Mouse (Mus musculus): ENCODE results near the gene Birc2.

The Birc2 gene

DNA sequence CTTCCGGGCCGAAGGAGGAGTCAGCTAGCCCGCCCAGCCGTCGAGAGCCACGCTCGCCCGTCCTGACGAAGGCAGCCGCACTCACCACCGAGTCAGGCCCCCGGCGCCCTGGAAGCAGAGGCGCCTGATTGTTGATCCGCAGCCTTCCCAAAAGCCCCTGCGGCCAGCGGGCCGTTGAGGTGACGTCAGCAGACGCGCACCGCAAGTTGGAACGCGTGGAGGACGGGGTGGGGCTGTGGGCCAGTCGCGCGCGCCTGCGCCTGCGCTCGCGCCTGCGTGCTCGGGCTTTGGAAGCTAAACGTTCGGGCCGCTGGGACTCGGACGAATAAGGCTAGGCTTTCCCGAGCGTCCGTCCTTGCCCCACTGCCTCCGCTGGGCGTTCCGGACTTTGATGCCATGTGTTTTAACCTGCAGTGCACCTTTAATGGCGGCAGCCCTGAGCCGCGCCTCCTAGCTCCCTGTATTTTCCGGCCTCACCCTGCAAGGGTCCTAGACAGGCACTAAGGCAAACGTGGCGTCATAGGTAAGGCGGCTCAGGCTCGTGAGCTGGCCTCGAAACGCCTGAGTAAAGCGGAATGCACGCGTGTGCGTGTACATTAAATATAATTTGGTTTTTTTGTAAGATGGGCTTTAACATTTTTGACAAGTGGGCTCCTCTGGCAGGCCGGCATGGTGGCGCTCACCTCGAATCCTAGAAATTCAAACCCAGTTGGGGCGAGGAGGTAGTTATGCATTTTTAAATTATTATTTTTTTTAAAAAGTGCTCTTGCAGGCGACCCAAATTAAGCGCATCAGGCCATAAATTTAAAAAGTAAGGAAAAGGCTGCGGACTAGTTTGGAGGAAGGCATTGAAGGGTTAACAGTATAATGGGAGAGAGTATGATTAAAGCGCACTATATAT is at the start of gene Birc2:
Birc2 (minus strand) TSS at position 160 of the 901 bp plus-strand sequence.
- in situ Hi-C loops (cut with MboI; ENCODE audit: unreplicated experiment in 2 of 2), result loop anchor here in 1 of 2 experiments (10.0 kb wide), 1 partner anchor 858 kb away; no protein-coding TSS in a partner anchor

DNA sequence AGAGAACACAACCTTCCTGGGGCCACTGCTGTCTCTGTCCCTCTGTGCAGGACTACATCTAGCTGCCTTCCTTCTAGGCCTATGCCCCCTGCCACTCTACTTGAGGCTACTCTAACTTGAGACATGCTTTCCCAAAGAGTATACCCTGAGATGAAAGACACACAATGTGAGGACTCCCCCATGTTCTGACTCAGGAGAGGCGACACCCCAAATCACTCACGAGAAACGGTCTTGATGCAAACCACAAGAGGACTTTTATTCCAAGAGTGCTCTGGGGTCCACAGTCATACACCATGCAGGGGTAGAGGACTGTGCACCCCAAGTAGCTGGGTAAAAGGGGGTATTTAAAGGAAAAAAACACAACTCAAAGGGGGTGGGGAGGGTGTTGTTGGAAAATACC is 47.5 kb upstream of the Birc2 start:
- in situ Hi-C loops (cut with MboI; ENCODE audit: unreplicated experiment in 2 of 2), result loop anchor here in 1 of 2 experiments (25.0 kb wide), 1 partner anchor 803 kb away; no protein-coding TSS in a partner anchor

DNA sequence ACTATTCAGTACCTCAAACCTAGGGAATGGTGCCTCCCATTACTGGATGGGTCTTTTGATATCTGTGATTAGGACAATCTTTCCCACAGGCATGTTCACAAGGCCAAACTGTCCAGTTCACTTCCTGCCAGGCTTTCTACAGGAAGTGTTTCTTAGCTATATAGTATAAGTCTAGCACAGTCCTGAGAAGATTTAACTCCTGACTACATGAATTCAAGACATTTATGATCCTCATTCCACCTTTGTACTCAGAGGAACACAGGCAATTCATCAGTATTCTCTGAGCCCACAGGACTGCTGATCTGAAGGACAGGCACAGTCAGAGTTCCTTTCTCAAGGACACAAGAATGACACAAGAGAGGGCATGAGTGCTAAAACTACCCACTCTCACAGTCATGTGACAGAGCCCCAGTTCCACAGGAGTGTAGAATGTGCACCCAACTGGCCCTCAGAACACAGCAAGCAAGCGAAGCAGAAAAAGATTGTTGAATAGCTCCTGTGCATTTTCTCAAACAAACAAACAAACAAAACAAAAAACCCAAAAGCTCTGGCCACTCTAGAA is 45.5 kb upstream of the Birc2 start:
- in situ Hi-C loops (cut with MboI; ENCODE audit: unreplicated experiment in 2 of 2), result loop anchor here in 1 of 2 experiments (25.0 kb wide), 1 partner anchor 805 kb away; no protein-coding TSS in a partner anchor

DNA sequence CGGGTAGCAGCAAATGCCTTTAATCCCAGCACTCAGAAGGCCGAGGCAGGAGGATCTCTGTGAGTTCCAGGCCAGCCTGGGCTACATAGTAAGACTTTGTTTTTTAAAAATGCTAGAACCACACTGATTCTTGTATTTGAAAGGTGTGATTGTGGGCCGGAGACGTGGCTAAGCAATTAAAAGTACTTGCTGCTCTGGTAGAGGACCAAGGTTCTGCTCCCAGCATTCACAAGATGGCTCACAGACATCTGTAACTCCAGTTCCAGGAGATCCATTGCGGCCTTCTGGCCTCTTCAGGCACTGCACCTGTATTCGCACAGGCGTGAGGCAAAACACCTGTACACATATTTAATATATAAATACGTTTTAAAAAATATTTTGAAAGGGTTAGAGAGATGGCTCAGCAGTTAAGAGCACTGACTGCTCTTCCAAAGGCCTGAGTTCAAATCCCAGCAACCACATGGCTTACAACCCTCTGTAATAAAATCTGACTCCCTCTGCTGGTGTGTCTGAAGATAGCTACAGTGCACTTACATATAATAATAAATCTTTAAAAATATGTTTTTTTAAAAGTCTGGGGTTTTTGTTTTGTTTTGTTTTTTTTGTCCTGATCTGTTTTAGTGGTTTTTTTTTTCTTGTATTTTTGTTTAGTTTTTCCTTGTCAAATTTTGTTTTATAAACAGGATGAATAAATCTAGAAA is 36.8 kb upstream of the Birc2 start:
- in situ Hi-C loops (cut with MboI; ENCODE audit: unreplicated experiment in 2 of 2), result loop anchor here in 1 of 2 experiments (5.0 to 25.0 kb wide), 2 partner anchors 41 to 1339 kb away; no protein-coding TSS in a partner anchor

DNA sequence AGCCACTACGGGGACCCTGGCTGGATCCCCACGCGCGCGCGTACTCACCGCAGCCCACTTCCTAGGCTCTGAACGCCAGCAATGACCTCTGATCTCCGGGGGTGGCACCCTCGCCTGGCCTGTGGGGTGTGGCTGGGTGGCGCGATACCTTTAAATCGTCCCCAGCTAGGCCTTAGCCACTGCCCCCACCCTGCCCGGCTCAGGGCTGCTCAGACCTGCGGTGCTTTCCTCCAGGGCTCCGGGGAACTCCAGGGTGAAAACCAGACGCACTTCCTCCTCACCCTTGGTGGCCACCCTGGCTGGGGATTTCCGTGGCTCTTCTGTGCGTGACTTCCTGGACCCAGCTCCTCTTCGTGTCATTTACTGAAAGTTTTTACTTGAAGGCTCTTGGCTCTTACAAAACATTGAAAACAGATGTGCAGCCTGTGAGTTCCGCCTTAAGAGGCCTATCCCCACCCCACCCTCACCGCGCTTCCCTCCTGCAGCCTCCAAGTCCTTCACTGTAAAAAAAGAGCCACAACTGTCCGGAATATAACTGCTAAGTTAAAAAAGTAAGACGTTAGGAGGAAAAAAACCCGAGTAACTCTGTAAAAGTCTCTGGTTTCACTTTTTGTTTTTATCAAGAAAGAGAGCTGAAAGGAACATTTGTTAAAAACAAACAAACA is 36.0 kb upstream of the Birc2 start, which contains the start of gene Birc3:
Birc3 (minus strand) TSS at position 412 of the 665 bp plus-strand sequence.
- in situ Hi-C loops (cut with MboI; ENCODE audit: unreplicated experiment in 2 of 2), result loop anchor here in 1 of 2 experiments (5.0 to 25.0 kb wide), 2 partner anchors 41 to 1339 kb away; no protein-coding TSS in a partner anchor

DNA sequence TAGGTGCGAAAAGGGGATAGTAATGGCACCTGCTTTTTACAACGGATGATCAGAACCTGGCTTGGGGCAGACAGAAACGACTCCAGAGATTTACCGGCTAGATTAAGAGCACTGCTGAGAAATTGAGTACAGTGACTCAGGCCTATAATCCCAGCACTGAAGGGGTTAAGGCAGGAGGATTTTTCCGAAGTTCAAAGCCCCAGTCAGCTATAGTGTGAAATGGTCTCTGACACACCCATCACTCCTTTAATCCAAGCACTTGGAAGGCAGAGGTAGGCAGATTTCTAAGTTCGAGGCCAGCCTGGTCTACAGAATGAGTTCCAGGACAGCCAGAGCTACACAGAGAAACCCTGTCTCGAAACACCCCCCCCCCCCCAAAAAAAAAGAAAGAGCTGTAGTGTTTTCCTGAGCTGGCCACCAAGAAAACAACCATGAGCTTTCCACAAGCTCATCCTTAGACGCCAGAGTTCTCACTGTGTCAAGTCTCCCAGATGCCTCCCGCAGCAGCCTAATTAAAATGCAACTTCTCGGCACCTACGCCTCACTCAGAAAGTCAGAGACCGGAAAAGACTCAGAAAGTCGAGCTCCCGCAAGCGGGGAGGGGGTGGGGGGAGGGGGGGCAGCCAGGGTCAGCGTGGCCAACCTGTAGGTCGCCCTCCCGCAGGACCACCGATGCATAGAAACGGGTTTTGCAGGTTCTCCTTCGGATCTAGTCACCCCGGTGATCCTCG is 35.3 kb upstream of the Birc2 start:
- in situ Hi-C loops (cut with MboI; ENCODE audit: unreplicated experiment in 2 of 2), result loop anchor here in 1 of 2 experiments (5.0 to 25.0 kb wide), 2 partner anchors 40 to 1340 kb away; no protein-coding TSS in a partner anchor

DNA sequence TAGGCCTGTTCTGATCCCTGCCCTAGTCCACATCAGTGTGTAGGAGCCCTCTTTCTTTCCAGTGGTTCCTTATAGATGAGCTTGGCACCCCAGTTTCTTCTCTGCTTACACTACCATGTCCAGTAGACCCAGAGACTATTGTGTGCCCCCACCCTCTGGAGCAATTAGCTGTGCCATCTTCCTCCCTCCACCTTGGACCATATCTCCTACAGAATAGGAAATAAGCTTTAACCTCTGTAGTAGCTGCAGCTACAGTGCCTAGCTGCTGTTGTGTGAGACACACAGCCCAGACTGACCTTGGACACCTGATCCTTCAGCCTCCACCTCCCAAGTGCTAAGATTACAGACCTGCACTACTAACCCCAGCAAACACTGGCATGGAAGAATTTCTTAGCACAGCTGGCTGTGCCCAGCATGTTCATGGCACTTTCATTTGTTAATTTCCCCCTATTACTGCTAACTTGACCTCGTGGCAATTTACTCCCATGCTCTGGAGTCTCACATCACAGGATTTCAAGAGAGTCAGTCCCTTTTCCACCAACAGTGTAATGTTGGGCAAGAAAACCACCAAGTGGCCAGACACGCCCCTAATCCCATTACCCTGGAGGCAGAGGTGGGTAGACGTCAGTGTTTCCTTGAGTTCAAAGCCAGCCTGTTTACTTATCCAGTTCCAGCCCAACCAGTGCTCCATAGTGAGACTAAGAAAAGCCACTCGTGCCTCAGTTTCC is 34.6 kb upstream of the Birc2 start:
- in situ Hi-C loops (cut with MboI; ENCODE audit: unreplicated experiment in 2 of 2), result loop anchor here in 1 of 2 experiments (5.0 to 25.0 kb wide), 2 partner anchors 39 to 1341 kb away; no protein-coding TSS in a partner anchor

DNA sequence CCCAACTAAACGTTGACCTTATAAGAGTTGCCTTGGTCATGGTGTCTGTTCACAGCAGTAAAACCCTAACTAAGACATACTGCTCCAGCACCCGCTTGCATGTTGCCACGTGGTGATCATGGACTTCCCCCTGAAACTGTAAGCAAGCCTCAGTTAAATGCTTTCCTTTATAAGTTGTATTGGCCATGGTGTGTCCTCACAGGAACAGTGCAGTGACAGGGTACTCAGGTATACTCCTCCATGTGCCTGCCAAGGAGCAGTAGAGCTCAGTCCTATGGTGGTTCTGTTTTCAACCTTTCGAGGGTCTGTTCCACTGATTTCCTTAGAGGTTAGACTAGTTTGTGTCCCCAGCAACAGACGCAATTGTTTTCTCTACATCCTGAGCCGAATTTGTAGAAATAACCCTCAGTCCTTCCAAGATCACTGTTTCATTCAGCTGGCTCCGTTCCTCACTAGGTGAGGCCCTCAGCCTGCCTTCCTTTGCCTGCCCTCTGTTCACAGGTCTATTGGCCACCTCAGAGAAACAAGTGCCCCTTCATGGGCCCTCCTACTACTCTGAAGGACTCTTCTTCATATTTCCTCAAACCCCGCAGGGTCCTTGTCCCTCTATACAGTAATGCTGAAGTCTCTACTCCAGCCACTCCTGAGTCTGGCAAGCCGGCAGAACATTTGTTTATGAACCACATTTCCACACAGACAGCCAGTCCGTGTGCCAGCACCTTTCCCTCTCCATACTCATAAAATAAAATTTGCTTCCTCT is 33.9 kb upstream of the Birc2 start:
- in situ Hi-C loops (cut with MboI; ENCODE audit: unreplicated experiment in 2 of 2), result loop anchor here in 1 of 2 experiments (5.0 to 25.0 kb wide), 2 partner anchors 38 to 1342 kb away; no protein-coding TSS in a partner anchor

DNA sequence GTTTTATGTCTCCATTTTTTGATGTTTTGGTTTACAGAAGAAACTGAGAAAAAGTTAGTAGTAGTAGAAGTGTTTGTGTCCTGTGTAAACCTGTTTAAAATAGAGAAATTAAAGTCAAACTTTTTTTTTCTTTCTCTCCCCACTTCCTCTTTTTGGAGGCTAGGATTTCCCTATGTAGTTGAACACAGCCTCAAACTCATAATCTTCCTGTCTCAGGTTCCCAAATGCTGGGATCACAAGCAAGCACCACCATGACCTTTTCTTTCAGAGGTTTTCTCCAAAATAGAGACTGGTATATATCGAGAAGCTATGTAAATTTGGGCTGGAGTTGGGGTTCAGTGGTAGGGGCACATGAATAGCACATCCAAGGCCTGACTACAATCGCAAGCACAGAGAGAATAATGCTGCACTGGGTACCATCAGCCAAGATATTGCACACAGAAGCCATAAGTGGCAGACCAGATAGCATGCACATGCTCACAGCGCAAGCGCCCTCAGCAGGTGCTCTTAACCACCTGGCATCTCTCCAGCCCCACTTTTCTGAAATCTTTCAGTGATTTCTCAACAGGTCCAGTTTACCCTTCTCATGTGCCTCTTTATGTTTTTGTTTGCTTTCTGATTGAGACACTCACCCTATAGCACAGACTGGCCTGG is 32.1 kb upstream of the Birc2 start:
- in situ Hi-C loops (cut with MboI; ENCODE audit: unreplicated experiment in 2 of 2), result loop anchor here in 1 of 2 experiments (25.0 kb wide), 1 partner anchor 1343 kb away; no protein-coding TSS in a partner anchor

DNA sequence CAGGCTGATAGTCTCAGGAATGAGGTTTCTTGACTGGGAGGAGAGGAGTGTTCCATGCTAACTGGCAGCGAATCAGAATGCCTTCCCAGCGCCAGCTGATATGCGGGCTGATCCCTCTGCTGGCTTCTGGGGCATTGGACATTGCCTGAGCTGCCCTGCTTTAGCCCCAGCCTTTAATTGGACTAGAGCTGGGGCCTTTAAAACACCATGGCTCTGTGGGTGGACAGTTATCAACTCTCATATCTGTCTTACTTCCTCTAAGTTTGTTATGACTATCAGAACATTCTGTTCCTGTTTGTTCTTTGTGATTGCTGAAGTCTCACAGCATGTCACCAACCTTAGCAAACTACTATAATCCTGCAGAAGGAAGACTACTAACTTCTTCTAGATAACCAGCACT is 31.1 kb upstream of the Birc2 start:
- in situ Hi-C loops (cut with MboI; ENCODE audit: unreplicated experiment in 2 of 2), result loop anchor here in 1 of 2 experiments (25.0 kb wide), 1 partner anchor 1344 kb away; no protein-coding TSS in a partner anchor

DNA sequence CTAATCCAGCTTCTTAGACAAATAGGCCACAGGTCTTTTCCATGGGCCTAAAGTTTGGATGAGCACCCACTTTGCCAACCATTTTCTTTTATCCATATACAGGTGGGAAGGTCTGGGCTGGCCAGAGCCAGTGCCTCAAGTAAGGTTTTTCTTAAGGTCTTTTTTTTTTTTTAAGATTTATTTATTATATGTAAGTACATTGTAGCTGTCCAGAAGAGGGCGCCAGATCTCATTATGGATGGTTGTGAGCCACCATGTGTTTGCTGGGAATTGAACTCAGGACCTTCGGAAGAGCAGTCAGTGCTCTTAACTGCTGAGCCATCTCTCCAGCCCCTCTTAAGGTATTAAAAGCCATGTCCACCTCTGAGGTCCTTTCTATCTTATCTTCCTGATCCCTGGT is 30.1 kb upstream of the Birc2 start:
- in situ Hi-C loops (cut with MboI; ENCODE audit: unreplicated experiment in 2 of 2), result loop anchor here in 1 of 2 experiments (25.0 kb wide), 1 partner anchor 1345 kb away; no protein-coding TSS in a partner anchor

DNA sequence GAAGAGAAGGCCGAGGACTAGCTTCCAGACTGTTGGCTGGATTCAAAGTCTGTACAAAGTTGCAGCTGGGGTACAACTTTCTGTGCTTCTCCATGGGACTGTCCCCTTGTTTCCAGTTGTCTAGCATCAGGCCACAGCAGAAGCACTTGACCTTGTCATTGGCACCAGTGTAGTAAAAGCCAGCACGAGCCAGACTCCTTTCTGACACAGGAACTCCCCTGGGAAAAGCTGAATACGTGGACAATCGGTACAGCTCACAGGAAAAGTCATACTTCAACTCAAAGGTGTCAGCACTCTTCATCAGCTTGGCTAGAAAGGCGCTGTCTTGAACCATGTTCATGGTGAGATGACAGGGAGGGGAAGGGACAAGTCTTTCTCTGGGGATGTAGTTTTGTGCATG is 24.1 kb upstream of the Birc2 start:
- in situ Hi-C loops (cut with MboI; ENCODE audit: unreplicated experiment in 2 of 2), result loop anchor here in 1 of 2 experiments (25.0 kb wide), 1 partner anchor 1351 kb away; no protein-coding TSS in a partner anchor

DNA sequence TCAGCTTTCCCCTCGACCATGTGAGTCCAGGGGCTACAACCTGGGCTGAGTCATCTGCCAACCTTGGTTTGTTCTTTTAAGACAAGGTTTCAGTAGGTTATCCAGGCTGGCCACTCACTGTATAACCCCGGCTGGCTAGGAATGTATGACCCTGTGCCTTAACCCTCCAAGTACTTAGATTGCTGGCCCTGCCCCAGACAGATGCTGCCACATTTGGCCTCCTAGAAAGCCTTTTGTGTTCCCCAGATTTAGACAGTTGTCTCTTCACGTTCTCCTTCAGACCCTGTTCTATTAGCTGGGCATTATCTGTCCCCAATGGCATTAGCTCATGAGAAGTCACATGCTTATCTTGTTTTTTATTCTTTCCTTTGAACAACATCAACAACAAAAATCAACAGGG is 19.0 kb upstream of the Birc2 start:
- in situ Hi-C loops (cut with MboI; ENCODE audit: unreplicated experiment in 2 of 2), result loop anchor here (10.0 to 25.0 kb wide), 2 partner anchors 141 to 1356 kb away; no protein-coding TSS in a partner anchor

DNA sequence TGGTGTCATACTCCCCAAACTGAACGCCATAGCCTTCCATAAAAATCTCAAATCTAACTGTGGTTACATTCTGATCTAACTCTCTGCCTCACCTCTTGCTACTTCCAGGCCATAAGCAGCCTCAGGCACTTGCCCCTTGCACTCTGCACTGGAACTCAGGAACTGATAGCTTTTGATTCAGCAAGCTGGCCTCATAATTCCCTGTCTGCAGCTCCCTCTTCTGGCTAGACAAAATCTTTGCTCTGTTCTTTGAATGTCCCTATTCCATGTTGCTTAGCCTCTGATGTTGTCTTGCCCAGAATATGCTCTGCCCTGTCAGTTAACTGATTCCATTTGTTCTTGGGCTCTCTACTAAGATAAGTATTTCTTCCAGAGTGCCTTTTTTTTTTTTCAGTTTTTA is 18.5 kb upstream of the Birc2 start:
- in situ Hi-C loops (cut with MboI; ENCODE audit: unreplicated experiment in 2 of 2), result loop anchor here (10.0 to 25.0 kb wide), 2 partner anchors 141 to 1357 kb away; no protein-coding TSS in a partner anchor

DNA sequence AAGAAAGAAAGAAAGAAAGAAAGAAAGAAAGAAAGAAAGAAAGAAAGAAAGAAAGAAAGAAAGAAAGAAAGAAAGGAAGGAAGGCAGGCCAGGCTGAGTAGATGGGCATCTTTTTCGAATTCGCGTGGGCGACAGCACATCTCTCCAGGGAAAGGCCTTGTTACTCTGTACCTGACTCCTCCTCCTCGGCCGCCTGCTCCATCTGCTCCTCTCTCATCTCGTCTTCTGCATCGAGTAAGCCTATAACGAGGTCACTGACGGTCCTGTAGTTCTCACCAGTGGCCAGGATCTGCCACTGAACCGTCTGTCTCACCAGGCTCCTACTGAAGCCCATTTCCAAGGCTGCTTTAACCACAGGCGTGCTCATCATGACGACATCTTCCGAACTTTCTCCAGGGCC is 17.3 kb upstream of the Birc2 start:
- in situ Hi-C loops (cut with MboI; ENCODE audit: unreplicated experiment in 2 of 2), result loop anchor here (10.0 to 25.0 kb wide), 2 partner anchors 139 to 1358 kb away; no protein-coding TSS in a partner anchor

DNA sequence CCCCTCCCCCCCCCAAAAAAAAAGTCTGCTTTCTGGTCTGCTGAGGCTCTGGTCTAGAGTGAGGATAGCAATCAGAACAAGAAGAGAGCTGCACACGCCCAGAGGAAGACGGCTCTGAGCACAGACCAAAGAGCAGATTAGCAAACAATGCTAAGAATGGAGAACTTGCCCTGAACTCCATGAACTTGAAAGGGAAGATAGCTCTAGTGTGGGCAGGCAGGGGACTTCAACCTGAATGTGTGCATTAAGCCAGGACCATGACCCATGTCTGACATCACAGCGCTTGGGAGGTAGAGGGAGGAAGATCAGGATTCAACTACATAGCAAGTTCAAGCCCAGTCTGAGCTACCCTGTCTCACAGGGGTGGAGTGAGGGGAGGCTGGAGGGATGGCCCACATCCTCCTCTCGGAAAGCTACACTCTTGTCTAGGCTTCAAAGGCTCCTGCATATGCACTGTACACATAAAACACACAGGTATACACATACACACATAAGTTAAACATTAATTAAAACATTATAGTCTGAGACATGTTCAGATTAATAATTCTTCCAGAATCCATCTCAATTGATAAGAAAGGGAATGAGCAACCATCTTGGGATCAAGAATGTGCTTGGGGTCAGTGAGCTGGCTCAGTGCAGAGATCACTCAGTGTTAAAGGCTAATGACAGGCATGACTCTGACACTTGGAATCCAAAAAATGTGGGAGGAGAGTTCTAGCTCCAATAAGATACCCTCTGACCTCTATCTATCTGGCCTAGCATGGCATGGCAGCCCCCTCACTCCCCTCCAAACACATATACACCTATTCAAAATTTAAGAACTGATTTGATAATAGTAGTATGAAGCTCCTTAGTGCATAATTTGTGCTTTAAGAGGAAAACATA is 15.7 kb upstream of the Birc2 start:
- in situ Hi-C loops (cut with MboI; ENCODE audit: unreplicated experiment in 2 of 2), result loop anchor here (10.0 to 25.0 kb wide), 2 partner anchors 138 to 1360 kb away; no protein-coding TSS in a partner anchor

Data from v-Abl transformed pro-B cells (cell line).